Mouse (Mus musculus) C2C12 (cell line): ENCODE data around the gene Wtap.

Experiments used
- CEBPB ChIP-seq: IDR thresholded peaks from one replicate; pipeline ENCODE4 v1.6.1; 2011; ENCODE audit warnings: low read depth, mild to moderate bottlenecking, control low read depth, moderate library complexity
- MAX ChIP-seq: IDR thresholded peaks from one replicate; pipeline ENCODE4 v1.6.1; 2011; ENCODE audit warnings: mild to moderate bottlenecking, control low read depth
- MYOD1 ChIP-seq: IDR thresholded peaks from one replicate; pipeline ENCODE4 v1.6.1; 2011; ENCODE audit warnings: low read depth; ENCODE audit not compliant: control insufficient read depth, insufficient read length

DNA sequence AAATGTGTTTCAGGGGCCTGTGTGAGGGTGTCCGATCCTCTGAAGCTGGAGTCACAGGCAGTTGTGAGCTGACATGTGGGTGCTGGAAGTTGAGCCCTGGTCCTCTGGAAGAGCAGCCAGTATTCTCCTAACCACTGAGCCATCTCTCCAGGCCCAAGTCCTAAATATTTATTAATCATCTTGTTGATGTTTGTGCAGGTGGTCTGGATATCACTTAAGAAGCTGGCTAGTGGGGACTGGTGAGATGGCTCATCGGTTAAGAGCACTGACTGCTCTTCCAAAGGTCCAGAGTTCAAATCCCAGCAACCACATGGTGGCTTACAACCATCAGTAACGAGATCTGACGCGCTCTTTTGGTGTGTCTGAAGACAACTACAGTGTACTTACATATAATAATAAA, 44.3 kb downstream of the Wtap start:
- TF ChIP-seq MYOD1 (no peak), MAX (no peak), CEBPB (no peak)
